Mouse (Mus musculus) spleen, adult 2 months (tissue): Measurements from ENCODE around the gene Rai14.

Experiments
- CTCF ChIP-seq: fragments of 200-500 bp; IDR thresholded peaks from 2 replicates; pipeline ENCODE4 v1.5.1; 2011; ENCODE audit warnings: mild to moderate bottlenecking, inconsistent platforms; ENCODE audit not compliant: insufficient read depth, insufficient read length, insufficient replicate concordance; ENCODE audit errors: extremely low read depth
- POLR2A ChIP-seq: fragments of 200-500 bp; IDR thresholded peaks from 2 replicates; pipeline ENCODE4 v1.6.1; 2011; ENCODE audit warnings: low read depth, low read length, inconsistent platforms

GRCm38 (mm10) chr15:10750339-10750738, 35.9 kb upstream of the Rai14 start:
- TF ChIP-seq POLR2A (no peak), CTCF (no peak)
